Mouse (Mus musculus): ENCODE measurements around the gene Prep.
A peak's percentile ranks its signal among the peaks of the same experiment; 100 is the strongest.

The Prep gene

GRCm38 (mm10) chr10:45066931-45067308, at the start of gene Prep:
Gene Prep, plus strand, starts transcription at chr10:45067203.
- DNase-seq (ENCODE audit: low spot score in 2 of 2), result peak; percentile 80 to 87

- no peak for DNase-seq (ENCODE audit: low spot score in 2 of 2)
These were observed 49.7 kb upstream of the Prep start for GRCm38 (mm10) chr10:45017352-45017751.

- DNase-seq (ENCODE audit: low spot score in 2 of 2), result no peak
These were observed 49.2 kb upstream of the Prep start for GRCm38 (mm10) chr10:45017851-45018250.

- DNase-seq (ENCODE audit: low spot score in 2 of 2), result no peak
These were observed 47.6 kb upstream of the Prep start for GRCm38 (mm10) chr10:45019418-45019817.

GRCm38 (mm10) chr10:45019849-45020248, 47.2 kb upstream of the Prep start:
- no peak for DNase-seq (ENCODE audit: low spot score in 2 of 2)

- peak; percentile 16 to 32 for DNase-seq (ENCODE audit: low spot score in 2 of 2)
These were observed 46.7 kb upstream of the Prep start for GRCm38 (mm10) chr10:45020291-45020690.

GRCm38 (mm10) chr10:45025184-45025583, 41.8 kb upstream of the Prep start:
- no peak for DNase-seq (ENCODE audit: low spot score in 2 of 2)

- DNase-seq (ENCODE audit: low spot score in 2 of 2), result no peak
These were observed 40.1 kb upstream of the Prep start for GRCm38 (mm10) chr10:45026935-45027334.

- peak; percentile 31 to 74 for DNase-seq (ENCODE audit: low spot score in 2 of 2)
These were observed 21.6 kb upstream of the Prep start for GRCm38 (mm10) chr10:45045268-45045928.

- DNase-seq (ENCODE audit: low spot score in 2 of 2), result no peak
These were observed 18.8 kb upstream of the Prep start for GRCm38 (mm10) chr10:45048158-45048557.

- DNase-seq (ENCODE audit: low spot score in 2 of 2), result no peak
These were observed 18.4 kb upstream of the Prep start for GRCm38 (mm10) chr10:45048622-45049021.

- DNase-seq (ENCODE audit: low spot score in 2 of 2), result peak; percentile 39 to 74
These were observed 15.8 kb upstream of the Prep start for GRCm38 (mm10) chr10:45051125-45051744.

- no peak for DNase-seq (ENCODE audit: low spot score in 2 of 2)
These were observed 8.6 kb upstream of the Prep start for GRCm38 (mm10) chr10:45058361-45058760.

GRCm38 (mm10) chr10:45060841-45061240, 6.2 kb upstream of the Prep start:
- DNase-seq (ENCODE audit: low spot score in 2 of 2), result no peak

- peak in 1 of 2 experiments; percentile 24 for DNase-seq (ENCODE audit: low spot score in 2 of 2)
These were observed 672 bp upstream of the Prep start for GRCm38 (mm10) chr10:45066131-45066930.

GRCm38 (mm10) chr10:45067436-45067925, 478 bp downstream of the Prep start:
- peak in 1 of 2 experiments; percentile 16 for DNase-seq (ENCODE audit: low spot score in 2 of 2)

GRCm38 (mm10) chr10:45069557-45069956, 2.6 kb downstream of the Prep start:
- DNase-seq (ENCODE audit: low spot score in 2 of 2), result no peak

- DNase-seq (ENCODE audit: low spot score in 2 of 2), result no peak
These were observed 3.4 kb downstream of the Prep start for GRCm38 (mm10) chr10:45070362-45070761.

- DNase-seq (ENCODE audit: low spot score in 2 of 2), result no peak
These were observed 4.2 kb downstream of the Prep start for GRCm38 (mm10) chr10:45070929-45071813.

GRCm38 (mm10) chr10:45072339-45072738, 5.3 kb downstream of the Prep start:
- no peak for DNase-seq (ENCODE audit: low spot score in 2 of 2)

- DNase-seq (ENCODE audit: low spot score in 2 of 2), result no peak
These were observed 7.5 kb downstream of the Prep start for GRCm38 (mm10) chr10:45074543-45074942.

Measured in thymus, postnatal 10 days (tissue).